Mouse (Mus musculus) hindbrain, embryonic 10.5 days (tissue): ENCODE data around the gene Ankrd44. TPM values are rescaled to one million over a fixed set of nuclear protein-coding genes. Genes with fewer than 3 reads are reported as not detected.

Experiments
- DNase-seq: peaks from one replicate; pipeline ENCODE4 v3.0.0-alpha.2; 2017; ENCODE audit warnings: low spot score
- H3K27ac ChIP-seq: fragments of 300-500 bp; sonication (generic); 2 replicates; pipeline ENCODE4 v1.5.1; 2016; ENCODE audit warnings: mild to moderate bottlenecking, moderate library complexity
- H3K27me3 ChIP-seq: fragments of 300-500 bp; sonication (generic); 2 replicates; pipeline ENCODE4 v1.6.1; 2016; ENCODE audit warnings: mild to moderate bottlenecking; ENCODE audit not compliant: poor library complexity, insufficient read depth, severe bottlenecking
- H3K36me3 ChIP-seq: fragments of 300-500 bp; sonication (generic); 2 replicates; pipeline ENCODE4 v1.6.1; 2016; ENCODE audit warnings: mild to moderate bottlenecking, moderate library complexity
- H3K4me1 ChIP-seq: fragments of 300-500 bp; sonication (generic); replicated peaks from 2 replicates; pipeline ENCODE4 v1.6.1; 2016; ENCODE audit warnings: mild to moderate bottlenecking
- H3K4me3 ChIP-seq: fragments of 300-500 bp; sonication (generic); 2 replicates; pipeline ENCODE4 v1.5.1; 2016; ENCODE audit warnings: mild to moderate bottlenecking, moderate library complexity
- H3K9me3 ChIP-seq: fragments of 300-500 bp; sonication (generic); 2 replicates; pipeline ENCODE4 v1.6.1; 2016; ENCODE audit warnings: mild to moderate bottlenecking, moderate library complexity
- WGBS: fragments of 180-500 bp; shearing (Covaris S2); methylation state at CpG from one replicate; pipeline ENCODE4 v1.1.7; 2016; 5-methylcytosine and 5-hydroxymethylcytosine counted together
- polyA plus RNA-seq: library from polyadenylated mRNA; unstranded; fragments of >200 nt; fragmentation: Nextera tagmentation; extraction: Ambion mirVana; gene quantifications from 2 replicates; pipeline ENCODE4 v1.2.1, GENCODE M21; 2016

The Ankrd44 gene
- polyA plus RNA-seq, 1 experiment from 2014 or later, result 11.9 TPM

DNA sequence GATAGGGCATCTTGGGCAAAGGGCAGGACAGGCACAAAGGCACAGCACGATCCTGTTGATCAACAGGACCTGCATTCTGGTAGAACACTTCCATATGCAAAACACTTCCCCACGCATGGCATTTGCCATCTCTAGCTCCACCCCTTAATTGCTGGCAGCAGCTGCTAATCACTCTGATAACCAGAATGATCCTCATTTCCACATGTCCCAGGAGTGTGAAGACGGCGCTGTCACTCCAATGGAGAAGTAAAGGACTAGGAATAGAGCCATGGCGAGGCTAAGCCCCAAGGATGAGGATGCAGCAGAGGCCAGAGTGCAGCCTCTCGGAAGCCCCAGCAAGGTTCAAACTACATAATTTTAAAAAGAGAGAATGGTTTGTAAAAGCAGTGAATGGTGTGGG, 26.9 kb downstream of the Ankrd44 start:
- Histone ChIP-seq H3K36me3 (no peaks in the 10 kb centered on the region), H3K27me3 (no peaks in the 10 kb centered on the region), H3K4me1 (no peaks in the 10 kb centered on the region), H3K9me3 (no peaks in the 10 kb centered on the region), H3K27ac (no peak overlapping the region), H3K4me3 (no peak overlapping the region)
- no peak for DNase-seq
- WGBS, result 83% methylated on average over 6 of the region's 6 CpGs

DNA sequence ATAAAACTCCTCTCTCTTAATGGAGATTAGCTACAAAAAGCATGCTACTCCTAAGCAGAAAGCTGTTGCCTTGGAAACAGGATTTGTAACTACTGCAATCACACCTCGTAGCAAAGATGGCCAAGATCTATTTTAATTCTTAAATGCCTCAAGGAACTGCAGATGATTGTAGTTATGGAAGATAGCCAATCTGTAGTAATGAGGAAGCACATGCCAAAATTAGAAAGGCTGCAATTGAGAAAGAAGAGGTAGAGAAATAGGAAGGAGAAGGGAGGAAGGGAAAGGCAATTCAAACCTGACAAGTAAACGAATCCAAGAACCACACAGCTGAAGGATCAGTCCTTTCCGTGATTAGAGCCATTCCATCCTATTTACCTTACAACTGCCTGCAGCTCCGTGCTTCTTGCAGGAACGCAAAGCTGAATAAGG, 27.5 kb downstream of the Ankrd44 start:
- no peak overlapping the region for H3K4me3 ChIP-seq
- no peaks in the 10 kb centered on the region for H3K4me1 ChIP-seq
- H3K36me3 ChIP-seq, result no peaks in the 10 kb centered on the region
- no peaks in the 10 kb centered on the region for H3K27me3 ChIP-seq
- 73% methylated on average over 5 of the region's 5 CpGs for WGBS
- DNase-seq, result no peak
- no peak overlapping the region for H3K27ac ChIP-seq
- no peaks in the 10 kb centered on the region for H3K9me3 ChIP-seq

DNA sequence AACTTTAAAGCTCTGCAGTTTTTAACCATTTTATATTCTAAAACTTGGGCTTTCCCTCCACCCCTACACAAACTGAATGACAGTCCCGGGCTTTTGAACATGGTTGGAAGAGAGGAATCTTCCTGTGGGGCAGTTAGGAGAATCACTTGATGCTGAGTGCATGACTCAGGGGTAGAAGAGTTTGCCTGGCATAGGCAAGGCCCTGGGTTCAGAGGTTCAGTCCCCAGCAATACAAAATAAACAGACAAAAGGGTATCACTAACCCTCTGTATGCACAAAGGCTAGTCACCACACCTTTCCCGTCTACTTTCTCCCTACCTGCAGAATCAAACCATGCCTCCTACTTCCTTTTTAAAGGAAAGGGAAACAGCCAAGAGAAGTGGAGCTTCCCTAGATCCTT, 28.5 kb downstream of the Ankrd44 start:
- Histone ChIP-seq H3K27me3 (no peaks in the 10 kb centered on the region), H3K27ac (no peak overlapping the region), H3K9me3 (no peaks in the 10 kb centered on the region), H3K36me3 (no peaks in the 10 kb centered on the region), H3K4me1 (no peaks in the 10 kb centered on the region), H3K4me3 (no peak overlapping the region)
- WGBS, result 87% methylated on average over 2 of the region's 2 CpGs
- DNase-seq, result no peak

DNA sequence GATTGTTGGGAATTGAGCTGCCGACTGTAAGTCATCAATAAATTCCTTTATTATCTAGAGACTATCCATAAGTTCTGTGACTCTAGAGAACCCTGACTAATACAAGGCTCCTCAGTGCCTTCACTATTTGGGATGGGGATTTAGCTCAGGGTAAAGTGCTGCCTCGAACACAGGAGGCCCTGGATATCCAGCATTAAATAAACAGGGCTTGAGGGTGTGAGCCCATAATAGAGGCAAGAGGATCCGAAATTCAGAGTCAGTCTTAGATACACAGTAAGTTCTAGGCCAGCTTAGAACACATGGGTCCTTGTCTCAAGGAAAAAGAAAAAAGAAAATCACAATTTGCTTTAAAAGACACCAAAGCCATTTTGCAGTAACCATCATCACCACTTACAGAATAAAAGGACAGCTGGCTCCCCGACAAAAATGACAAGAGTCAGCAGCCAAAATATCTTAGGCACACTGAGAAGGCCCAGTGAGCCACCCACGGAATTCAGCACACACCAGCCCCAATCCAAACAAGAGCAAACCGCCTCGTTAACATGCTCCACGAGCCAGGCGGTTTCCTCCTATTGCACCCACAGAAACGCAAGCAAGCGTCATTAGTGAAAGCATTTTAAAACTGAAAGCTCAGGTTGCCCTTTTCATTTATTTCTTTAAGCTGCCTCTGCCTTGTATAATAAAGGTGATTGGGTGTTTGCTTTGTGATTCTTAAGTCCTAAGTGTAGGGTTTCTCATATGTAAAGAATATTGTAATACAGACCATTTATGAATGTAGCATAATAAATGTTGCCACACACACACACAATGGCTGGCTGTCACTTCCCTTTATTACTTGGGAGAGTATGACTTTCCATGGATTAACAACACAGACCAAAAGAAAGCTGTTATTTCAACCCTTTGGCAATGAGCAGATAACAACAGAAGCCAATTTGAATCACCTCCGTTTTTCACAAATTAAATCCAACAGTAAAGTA, 29.8 kb downstream of the Ankrd44 start:
- 80% methylated on average over 12 of the region's 12 CpGs for WGBS
- Histone ChIP-seq H3K4me3 (no peak overlapping the region), H3K27ac (no peak overlapping the region), H3K4me1 (no peaks in the 10 kb centered on the region), H3K27me3 (no peaks in the 10 kb centered on the region), H3K36me3 (no peaks in the 10 kb centered on the region), H3K9me3 (no peaks in the 10 kb centered on the region)
- no peak for DNase-seq

DNA sequence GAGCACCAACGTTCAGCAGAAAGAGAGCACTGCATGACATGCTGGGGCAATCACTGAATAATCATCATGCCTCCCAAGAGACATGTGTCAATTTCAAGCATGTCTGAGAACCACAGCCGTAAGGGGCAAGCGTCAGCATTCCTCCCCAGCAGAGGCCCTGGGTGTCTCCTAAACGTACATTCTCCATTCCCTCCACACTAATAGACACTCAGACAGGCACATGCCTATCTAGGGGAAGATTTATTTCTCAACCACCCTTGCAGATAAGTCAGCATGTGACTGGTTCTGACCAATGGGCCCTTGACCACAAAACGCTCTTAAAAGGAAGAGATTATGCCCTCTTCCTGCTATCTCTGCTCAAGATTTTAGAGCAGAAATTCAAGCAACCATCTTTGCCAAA, 37.7 kb downstream of the Ankrd44 start:
- DNase-seq, result no peak
- 51% methylated on average over 5 of the region's 5 CpGs for WGBS
- Histone ChIP-seq H3K27me3 (no peaks in the 10 kb centered on the region), H3K4me3 (no peak overlapping the region), H3K9me3 (no peaks in the 10 kb centered on the region), H3K36me3 (no peaks in the 10 kb centered on the region), H3K4me1 (peaks cover 12% of the 10 kb centered on the region), H3K27ac (no peak overlapping the region)

DNA sequence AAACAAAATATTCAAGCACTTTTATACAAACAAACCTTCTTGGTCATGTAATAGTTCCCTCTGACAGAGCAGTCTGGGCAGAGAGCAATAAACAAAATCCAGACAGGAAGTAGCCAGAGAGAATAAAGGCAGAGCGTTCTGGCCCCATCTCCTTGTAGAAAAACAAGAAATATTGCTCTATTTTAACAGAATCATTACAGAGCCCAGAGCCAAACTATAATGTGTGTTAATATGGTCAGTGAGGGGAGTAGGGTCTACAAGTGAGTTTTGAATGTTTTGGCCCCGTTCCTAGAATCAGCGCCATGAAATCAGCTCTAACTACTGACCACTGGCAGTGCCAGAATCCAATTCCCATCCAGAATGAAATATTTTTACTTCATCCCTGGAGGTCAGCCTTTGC, 38.3 kb downstream of the Ankrd44 start:
- H3K4me3 ChIP-seq, result no peak overlapping the region

DNA sequence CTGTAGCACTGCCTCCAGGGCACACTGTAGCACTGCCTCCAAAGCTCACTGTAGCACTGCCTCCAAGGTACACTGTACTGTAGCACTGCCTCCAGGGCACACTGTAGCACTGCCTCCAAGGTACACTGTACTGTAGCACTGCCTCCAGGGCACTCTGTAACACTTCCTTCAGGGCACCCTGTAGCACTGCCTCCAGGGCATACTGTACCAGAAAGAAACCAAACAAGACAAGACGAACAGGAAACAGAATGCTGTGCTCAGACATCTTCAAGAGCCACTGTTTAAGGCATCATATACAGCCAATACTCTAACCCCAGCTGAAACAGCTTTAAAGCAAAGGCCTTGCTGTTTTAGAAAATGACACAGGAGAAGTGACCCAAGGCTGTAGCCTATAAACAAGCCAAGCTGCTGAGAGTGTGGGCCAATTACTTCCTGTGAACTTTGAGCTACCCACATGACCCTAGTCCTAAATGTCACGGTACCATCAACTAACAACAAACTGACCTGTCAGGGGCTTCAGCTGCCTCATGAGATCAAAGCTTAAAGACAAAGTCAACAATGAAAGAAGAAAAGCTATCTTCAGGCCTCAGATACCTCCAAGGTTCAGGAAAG, 43.2 kb downstream of the Ankrd44 start:
- no peak for DNase-seq
- 62% methylated on average over 2 of the region's 2 CpGs for WGBS
- no peaks in the 10 kb centered on the region for H3K9me3 ChIP-seq

More for the DNA sequence above, 38.3 kb downstream of the Ankrd44 start:
- DNase-seq, result no peak
- WGBS, result 88% methylated on average over 3 of the region's 3 CpGs
- Histone ChIP-seq H3K27me3 (no peaks in the 10 kb centered on the region), H3K4me1 (peaks cover 12% of the 10 kb centered on the region), H3K9me3 (no peaks in the 10 kb centered on the region), H3K27ac (no peak overlapping the region), H3K36me3 (no peaks in the 10 kb centered on the region)

DNA sequence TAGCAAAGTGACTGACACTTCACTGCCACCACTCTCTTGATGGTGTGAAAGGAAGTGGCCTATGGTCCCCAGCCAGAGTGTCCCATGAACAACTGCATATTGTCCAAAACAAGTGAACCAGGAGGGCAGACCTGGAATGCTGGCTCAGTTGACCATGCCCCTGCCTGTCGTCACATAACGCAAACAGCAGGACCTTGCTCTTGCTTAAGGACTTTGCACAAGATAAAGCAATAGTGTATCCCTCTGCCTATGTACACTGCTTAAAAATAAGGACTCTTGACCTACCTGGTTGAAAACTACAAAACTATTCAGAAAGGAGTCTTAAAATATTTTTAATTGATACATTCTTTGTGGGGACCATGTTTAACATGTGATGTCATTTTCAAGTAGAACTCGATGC, 44.7 kb downstream of the Ankrd44 start:
- Histone ChIP-seq H3K27me3 (no peaks in the 10 kb centered on the region), H3K4me3 (no peak overlapping the region), H3K27ac (no peak overlapping the region), H3K9me3 (no peaks in the 10 kb centered on the region), H3K4me1 (peaks cover 7% of the 10 kb centered on the region; the same call in 1 of the 2 replicates), H3K36me3 (no peaks in the 10 kb centered on the region)
- 74% methylated on average over 3 of the region's 3 CpGs for WGBS
- DNase-seq, result no peak

More for the DNA sequence above, 43.2 kb downstream of the Ankrd44 start:
- Histone ChIP-seq H3K4me1 (peaks cover 7% of the 10 kb centered on the region), H3K36me3 (no peaks in the 10 kb centered on the region), H3K27ac (no peak overlapping the region), H3K27me3 (no peaks in the 10 kb centered on the region), H3K4me3 (no peak overlapping the region)

DNA sequence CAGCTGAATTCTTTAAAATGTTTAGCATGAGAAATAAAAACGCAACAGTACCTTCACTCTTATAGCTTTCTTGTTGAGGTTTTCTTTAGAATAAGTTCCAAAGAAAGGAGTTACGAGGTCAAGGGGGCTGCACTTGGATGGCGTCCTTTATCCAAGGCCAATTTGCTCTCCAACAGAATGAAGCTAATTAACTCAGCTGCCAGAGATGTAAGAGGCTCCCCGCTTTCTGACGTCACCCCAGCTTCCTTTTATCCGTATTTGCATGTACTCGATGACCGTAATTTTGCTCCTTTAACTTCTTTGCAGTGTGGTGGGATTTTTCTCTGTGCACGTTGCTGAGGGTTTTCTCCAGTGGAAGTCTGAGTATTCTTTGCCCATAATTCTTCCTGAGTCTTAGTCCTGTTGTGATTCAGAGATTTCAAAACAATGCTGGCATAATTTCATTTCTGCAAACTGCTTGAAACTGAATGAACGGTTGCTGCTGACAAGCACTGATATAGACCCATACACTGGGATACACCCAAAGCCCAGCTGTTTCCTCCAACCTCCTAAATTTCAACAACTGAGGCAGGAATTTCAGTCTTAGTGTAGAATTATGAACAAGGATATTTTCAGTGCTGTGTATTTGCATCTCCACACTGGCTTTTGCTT, 48.6 kb downstream of the Ankrd44 start:
- H3K27ac ChIP-seq, result no peak overlapping the region
- WGBS, result 81% methylated on average over 10 of the region's 10 CpGs
- H3K4me1 ChIP-seq, result 0 out of 2 replicates have a peak, but pooled peaks cover 7% of the 10 kb centered on the region
- H3K27me3 ChIP-seq, result no peaks in the 10 kb centered on the region
- DNase-seq, result no peak
- H3K4me3 ChIP-seq, result no peak overlapping the region
- H3K36me3 ChIP-seq, result no peaks in the 10 kb centered on the region
- H3K9me3 ChIP-seq, result no peaks in the 10 kb centered on the region

DNA sequence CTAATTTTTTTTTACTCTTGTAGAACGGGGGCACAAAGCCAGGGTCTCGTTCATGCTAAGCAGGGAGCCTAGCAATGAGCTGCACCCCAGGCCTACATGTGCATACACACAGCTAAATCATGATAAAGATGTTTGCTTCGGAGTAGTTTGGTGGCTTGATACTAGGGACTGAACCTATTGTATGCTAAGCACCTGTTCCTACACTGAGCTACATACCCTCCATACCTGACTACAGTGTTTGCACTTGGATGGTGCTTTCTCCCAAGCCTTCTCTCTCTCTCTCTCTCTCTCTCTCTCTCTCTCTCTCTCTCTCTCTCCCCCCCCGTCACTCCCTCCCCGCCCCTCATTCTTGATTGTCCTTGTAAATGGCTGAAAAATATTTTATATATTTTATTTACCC, 49.2 kb downstream of the Ankrd44 start:
- no peak overlapping the region for H3K27ac ChIP-seq
- 0 out of 2 replicates have a peak, but pooled peaks cover 7% of the 10 kb centered on the region for H3K4me1 ChIP-seq

DNA sequence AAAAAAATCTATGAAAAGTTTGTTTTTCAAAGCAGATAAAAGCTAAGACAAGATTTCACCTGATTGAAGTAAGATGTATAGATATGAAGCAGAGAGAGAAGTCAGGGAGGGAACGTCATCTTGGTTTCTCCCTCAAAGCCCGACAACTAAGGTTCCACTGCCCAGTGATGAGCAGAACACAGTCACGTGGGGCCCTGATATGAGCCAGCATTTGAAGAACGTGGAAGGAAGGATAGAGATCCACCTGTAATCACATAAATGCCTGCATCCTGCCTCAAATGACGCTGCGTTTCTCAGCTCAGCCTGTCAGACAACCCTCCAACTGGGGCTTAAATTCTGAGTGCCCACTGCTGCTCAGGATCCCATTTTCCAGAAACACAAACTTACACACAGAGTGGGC, 52.1 kb downstream of the Ankrd44 start:
- 88% methylated on average over 6 of the region's 6 CpGs for WGBS
- Histone ChIP-seq H3K27me3 (no peaks in the 10 kb centered on the region), H3K27ac (no peak overlapping the region), H3K4me3 (no peak overlapping the region), H3K36me3 (no peaks in the 10 kb centered on the region), H3K9me3 (no peaks in the 10 kb centered on the region), H3K4me1 (0 out of 2 replicates have a peak, but pooled peaks cover 3% of the 10 kb centered on the region)
- no peak for DNase-seq

More for the DNA sequence above, 49.2 kb downstream of the Ankrd44 start:
- H3K36me3 ChIP-seq, result no peaks in the 10 kb centered on the region
- 90% methylated on average over 5 of the region's 5 CpGs for WGBS
- H3K4me3 ChIP-seq, result no peak overlapping the region
- H3K27me3 ChIP-seq, result no peaks in the 10 kb centered on the region
- no peak for DNase-seq
- H3K9me3 ChIP-seq, result no peaks in the 10 kb centered on the region

DNA sequence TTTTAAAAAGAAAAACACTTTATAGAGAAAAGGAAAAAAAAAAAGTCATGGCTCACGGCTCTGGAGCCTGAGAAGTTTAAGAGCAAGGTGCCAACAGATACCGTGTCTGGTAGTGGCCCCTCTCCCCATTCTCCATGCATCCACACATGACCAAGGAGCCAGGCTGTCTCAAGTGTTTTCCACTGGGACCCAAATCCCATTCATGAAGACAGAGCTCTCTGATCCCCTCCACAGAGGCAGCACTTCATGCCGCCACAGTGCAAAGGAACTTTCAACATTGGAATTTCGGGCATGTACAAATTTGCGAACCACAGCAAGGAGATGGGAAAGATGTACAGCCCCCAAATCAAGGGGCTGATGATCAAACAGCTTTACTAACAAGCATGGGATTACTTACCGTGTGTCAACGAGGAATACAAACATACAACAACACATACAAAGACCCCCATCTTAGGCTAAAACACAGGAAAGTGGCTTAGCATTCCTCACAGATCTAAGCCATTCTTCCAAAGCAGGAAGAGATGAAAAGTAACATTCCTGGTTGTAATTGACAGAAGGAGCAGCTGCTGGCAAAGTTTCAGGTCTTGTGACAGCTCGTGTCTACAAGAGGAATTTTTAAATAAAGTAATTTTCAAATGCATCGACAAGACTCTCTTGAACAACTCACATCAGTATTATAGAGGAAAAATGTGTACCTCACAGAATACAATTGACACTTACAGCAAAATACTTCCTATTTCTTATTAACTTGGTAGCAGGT, 53.1 kb downstream of the Ankrd44 start:
- Histone ChIP-seq H3K4me1 (peaks cover 10% of the 10 kb centered on the region), H3K9me3 (no peaks in the 10 kb centered on the region), H3K27ac (no peak overlapping the region), H3K4me3 (no peak overlapping the region), H3K36me3 (no peaks in the 10 kb centered on the region), H3K27me3 (no peaks in the 10 kb centered on the region)
- WGBS, result 74% methylated on average over 9 of the region's 9 CpGs
- DNase-seq, result no peak
